Mouse (Mus musculus) left cerebral cortex, postnatal 25 days (tissue): ENCODE data around the gene Idh1. TPM values are rescaled to one million over a fixed set of nuclear protein-coding genes. Genes with fewer than 3 reads are reported as not detected.

Experiments
- DNase-seq, 2 experiments: peaks; one replicate each; pipeline ENCODE4 v3.0.0; 2022; ENCODE audit warnings: low spot score in 2 of 2, mixed read lengths in 1 of 2
- intact Hi-C: fragments of 180-260 bp; cut with DNase I; formaldehyde crosslinking; loops from one replicate; pipeline ENCODE4 v1.15.1; 2025
- total RNA-seq, 2 experiments: library from RNA; stranded (reverse); gene quantifications; 2 replicates each; pipeline ENCODE4 v1.2.3; 2021

The Idh1 gene
- total RNA-seq, 2 experiments from 2014 or later, result 44.0 to 44.2 TPM

GRCm38 (mm10) chr1:65178126-65178901 is 8.0 kb downstream of the Idh1 start:
- intact Hi-C loops, result loop anchor here (1.0 to 2.0 kb wide), 2 partner anchors 66 to 132 kb away; no protein-coding TSS in a partner anchor
- peak; percentile 92 to 93 for DNase-seq

DNA sequence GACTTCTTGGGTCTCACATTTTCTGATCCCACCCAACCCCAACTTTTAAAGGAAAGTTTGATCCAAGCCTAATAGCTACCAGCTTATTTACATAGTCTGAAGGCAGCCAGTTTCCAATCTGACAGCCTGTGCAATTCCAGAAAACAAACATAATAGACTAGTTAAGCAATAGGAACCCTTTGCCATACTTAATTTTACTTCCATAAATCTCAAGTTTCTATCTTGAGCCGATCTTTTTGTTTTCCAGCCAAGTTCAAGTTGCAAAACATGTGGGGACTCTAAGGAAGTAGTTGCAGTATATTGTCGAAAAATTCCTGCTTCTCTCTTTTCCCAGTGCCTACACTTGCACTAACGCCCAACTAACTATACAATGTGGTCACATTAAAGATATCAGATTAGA is 8.8 kb downstream of the Idh1 start:
- intact Hi-C loops, result no loop called here
- DNase-seq, result no peak

DNA sequence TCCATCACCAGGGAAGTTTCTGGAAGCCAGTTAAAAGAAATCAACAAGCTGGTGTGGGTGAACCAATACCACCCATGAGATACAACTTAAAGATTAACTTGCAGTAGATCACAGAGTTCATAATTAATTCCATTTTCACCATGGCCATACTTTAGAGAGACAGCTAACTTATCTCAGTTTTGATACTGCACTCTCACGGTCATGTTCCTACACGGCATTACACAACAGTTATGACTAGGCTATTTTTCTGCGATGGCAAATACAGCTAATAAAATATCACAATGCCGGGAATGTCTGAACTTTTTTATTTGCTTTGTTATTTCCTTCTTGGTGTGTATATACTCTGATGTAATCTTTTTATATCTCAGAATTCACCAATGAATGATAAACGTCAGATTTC is 9.4 kb downstream of the Idh1 start:
- intact Hi-C loops, result no loop called here
- DNase-seq, result no peak

GRCm38 (mm10) chr1:65176171-65176570 is 10.1 kb downstream of the Idh1 start:
- intact Hi-C loops, result no loop called here
- DNase-seq, result no peak

DNA sequence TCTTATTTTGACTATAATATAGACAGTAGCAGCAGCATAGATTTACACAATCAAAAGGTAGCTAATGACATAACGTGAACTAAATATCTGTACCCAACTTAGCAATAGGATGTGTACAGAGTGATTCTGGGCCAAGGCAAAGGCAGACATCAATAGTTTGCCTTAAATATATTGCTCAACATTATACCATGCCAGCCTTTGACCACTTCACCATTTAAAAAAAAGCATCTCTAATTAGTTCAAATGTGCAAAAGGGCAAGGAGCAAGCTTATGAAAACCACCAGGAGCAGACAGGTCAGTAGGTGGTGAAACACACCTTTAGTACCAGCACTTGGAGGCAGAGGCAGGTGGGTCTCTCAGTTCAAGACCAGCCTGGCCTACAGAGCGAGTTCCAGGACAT is 12.6 kb downstream of the Idh1 start:
- intact Hi-C loops, result no loop called here
- DNase-seq, result no peak

DNA sequence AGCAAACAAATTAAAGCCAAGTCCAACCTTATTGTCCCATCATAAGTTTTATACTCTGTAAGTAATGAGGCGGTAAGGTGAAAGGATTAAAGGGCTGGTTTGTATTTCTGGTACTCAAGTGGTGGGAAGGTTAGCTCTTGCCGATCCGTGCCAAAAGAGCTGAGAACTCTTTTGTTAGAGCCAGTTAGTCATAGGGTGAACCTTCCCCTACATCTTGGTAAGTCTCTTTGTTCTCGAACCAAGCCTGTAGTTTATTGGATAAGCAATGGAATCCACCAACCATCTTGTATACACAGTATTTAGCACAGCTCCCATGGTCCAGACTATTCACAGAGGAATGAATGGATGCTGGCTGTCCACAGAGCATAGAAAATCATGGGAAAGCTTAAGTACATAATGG is 14.7 kb downstream of the Idh1 start:
- intact Hi-C loops, result no loop called here
- no peak for DNase-seq

DNA sequence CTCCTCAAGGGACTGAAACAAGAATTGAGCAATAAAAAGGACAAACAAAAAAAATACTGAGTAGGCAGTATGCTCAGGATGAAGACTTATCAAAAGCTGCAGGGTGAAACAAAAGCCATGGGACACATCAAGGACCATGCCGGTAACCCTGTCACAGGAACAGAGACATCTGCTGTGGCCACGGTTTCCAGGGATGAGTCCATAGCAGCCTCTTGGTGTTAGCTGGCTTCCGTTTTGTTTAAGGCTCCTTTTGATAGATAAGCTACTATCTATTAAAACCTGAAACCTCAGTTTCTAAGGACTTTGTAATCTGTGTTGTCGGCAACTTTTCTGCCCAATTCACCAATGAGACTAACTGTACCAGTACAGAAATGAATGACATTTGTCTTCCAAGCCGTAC is 16.4 kb downstream of the Idh1 start:
- intact Hi-C loops, result no loop called here
- DNase-seq, result no peak

- intact Hi-C loops, result no loop called here
- no peak for DNase-seq
Observed at GRCm38 (mm10) chr1:65169536-65169935, 16.8 kb downstream of the Idh1 start.

- DNase-seq, result no peak
- intact Hi-C loops, result no loop called here
Observed at GRCm38 (mm10) chr1:65167496-65167895, 18.8 kb downstream of the Idh1 start.

GRCm38 (mm10) chr1:65162210-65162609 is 24.1 kb downstream of the Idh1 start:
- DNase-seq, result peak in 1 of 2 experiments; percentile 24
- intact Hi-C loops, result loop anchor here (5.0 kb wide), 1 partner anchor 50 kb away; no protein-coding TSS in a partner anchor

DNA sequence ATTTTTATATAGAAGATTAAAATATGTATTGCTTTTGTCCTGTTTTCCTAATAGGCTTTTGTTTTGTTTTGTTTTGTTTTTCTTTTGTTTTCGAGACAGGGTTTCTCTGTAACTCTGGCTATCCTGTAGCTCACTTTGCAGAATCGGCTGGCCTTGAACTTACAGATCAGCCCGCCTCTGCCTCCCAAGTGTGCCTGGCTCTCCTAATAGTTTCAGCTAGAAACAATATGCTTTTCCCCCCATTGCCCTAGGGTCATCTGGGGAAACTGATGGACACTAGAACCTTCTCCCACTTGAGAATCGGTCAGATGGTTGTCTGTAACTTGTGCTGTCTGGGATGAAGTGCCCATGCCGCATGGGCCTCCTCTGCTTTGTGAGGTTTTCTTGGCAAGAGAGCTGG is 30.2 kb downstream of the Idh1 start:
- intact Hi-C loops, result no loop called here
- no peak for DNase-seq

DNA sequence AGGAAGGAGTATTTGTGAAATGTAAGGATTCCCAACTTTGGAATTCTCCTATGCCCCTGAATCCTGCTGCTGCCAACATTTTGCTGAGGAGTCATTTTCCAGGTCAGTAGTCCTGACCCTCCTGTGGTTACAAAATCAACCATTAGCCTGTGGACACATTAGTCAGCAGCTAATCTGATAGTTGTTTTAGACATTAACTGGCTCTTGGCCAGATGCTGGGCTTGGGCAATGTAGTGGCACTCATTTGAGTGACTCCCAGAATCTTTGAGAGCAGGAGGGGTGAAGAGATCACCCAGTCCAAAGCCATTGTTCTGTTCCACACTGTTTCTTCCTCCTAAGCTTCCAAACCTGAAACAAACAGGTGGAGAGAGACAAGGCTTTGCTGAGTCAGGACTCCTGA is 31.5 kb downstream of the Idh1 start:
- intact Hi-C loops, result no loop called here

DNA sequence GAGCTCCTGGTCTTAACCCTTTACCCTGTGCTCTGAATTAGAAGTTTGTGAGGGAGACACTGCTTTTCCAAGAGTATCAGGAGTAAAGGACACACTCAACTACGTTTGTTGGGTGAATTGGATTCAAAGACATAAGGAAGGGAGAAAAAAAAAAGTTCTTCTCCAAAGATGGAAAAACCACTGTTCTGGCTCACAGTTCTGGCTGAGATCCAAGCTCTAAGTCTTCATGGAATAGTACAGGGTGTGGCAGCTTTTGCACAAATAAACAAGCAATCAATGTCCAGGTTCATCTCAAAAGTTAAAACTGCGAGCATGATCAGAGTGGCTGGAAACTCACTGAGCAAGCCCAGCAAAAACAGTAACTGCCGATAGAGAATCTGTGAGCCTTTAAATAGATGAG is 38.3 kb downstream of the Idh1 start:
- intact Hi-C loops, result no loop called here
- DNase-seq, result no peak

More for the DNA sequence above, 31.5 kb downstream of the Idh1 start:
- no peak for DNase-seq

DNA sequence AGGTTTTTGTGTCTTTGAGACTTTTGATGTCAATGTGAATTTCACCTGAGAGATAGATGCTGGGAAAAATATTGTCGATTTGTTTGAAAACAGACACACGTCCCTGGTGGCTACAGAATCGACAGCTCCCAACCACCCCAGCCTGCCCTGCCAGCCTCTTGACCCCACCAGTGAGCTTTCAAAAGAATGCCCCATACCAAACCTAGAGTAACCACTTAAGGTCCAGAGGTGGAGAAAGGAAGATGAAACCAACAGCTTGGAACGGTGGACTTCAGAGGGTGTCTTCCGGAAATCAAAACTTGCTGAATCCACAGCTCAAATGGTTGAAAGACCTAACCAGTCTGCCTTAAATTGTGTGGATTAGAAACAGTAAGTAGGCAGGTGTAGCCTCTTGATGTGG is 39.0 kb downstream of the Idh1 start:
- intact Hi-C loops, result no loop called here
- DNase-seq, result no peak

GRCm38 (mm10) chr1:65146601-65147000 is 39.7 kb downstream of the Idh1 start:
- intact Hi-C loops, result no loop called here

DNA sequence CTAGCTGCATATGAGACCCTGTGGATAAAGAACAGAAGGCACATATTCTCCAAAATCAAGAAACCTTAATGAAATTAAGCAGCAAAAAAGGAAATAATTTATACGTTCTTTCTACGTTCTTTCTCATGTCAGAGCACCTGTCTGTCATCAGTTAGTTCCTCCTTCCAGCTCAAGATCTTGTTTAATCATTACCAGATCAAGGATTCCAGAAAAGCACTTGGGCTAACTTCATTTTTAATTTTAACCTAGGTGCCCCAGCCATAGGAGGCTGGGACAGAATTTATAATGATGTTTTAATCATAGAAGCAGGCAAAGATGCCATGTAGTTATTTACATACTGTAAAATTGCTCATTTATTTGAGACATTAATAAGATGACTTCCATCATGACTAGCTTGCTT is 41.5 kb downstream of the Idh1 start:
- DNase-seq, result no peak
- intact Hi-C loops, result no loop called here

More at GRCm38 (mm10) chr1:65146601-65147000, 39.7 kb downstream of the Idh1 start:
- DNase-seq, result no peak

GRCm38 (mm10) chr1:65137560-65137959 is 48.7 kb downstream of the Idh1 start:
- DNase-seq, result no peak
- intact Hi-C loops, result no loop called here

- intact Hi-C loops, result no loop called here
Observed at GRCm38 (mm10) chr1:65132833-65133232, 53.5 kb downstream of the Idh1 start.

GRCm38 (mm10) chr1:65131671-65132070 is 54.6 kb downstream of the Idh1 start:
- intact Hi-C loops, result no loop called here
- no peak for DNase-seq

More at GRCm38 (mm10) chr1:65132833-65133232, 53.5 kb downstream of the Idh1 start:
- no peak for DNase-seq

DNA sequence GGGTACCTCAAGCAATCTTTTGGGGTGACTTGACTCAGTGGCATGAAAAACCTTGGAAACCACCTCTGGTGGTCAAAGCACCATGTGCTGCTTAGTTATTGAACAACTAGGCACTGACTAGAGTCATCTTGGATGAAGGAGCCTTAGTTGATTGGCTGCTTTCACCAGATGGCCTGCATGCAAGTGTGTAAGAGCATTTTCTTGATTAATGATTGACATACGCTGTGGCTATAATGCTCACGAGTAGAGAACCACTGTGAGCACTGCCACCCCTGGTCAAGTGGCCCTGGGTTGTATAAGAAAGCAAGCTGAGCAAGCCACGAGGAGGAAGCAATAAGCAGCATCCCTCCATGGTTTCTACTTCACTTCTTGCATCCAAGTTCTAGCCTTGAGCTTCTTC is 56.1 kb downstream of the Idh1 start:
- intact Hi-C loops, result no loop called here
- no peak for DNase-seq

DNA sequence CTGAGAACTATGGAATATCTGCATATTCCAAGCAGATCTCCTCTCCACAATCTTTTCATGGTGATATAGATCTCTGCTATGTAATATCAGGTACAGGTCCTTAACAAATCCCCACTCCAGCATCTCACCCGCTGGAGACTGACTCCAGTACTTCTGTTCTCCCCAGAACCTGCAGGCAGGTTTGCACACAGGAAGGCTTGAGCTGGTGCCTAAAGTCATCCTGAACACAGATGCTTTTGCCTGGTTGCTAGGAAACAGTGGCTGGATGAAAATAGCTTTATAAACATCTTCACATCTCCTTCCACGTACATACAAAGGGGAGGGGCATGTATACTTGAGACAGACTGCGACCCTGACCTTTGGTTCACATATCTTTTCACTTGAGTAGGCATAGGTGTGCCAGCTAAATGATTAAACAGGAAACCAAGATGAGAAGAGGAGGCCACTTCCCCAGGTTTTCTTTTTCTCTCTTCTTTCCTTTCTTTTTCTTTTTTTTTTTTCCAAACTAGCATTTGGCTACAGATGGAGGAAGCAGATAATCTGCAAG is 56.6 kb downstream of the Idh1 start:
- DNase-seq, result peak; percentile 8 to 17
- intact Hi-C loops, result no loop called here
